10 mouse cellular contexts compared by ENCODE assay signal in genomic region chr3:70500991-70501961, GRCm38 (mm10).
DNase-seq lines count a peak whose midpoint lies in the region; ATAC-seq and TF ChIP-seq lines count a peak whose summit lies in the region.
"Had no signal": no experiment of that assay in that cellular context is flagged by ENCODE, and none has a peak within 500 bp of the region (broad histone marks: within the 10 kb centered on the region; RNA-seq: fewer than 3 reads in every experiment).

No protein-coding gene starts in this region.

- no peak overlapping the region for H3K4me3 ChIP-seq in lung, adult 2 months (replicated peaks; ENCODE audit: extremely low read depth, low read depth, low read length)
- H3K4me3 ChIP-seq in hindbrain, embryonic 11.5 days (ENCODE audit: low read depth, low read length): no peak overlapping the region
- H3K4me3 ChIP-seq: erythroblast, embryonic 14.5 days had no signal

- H3K27me3 ChIP-seq in hindbrain, embryonic 11.5 days (ENCODE audit: control insufficient read depth, insufficient read depth, low read length): no peaks in the 10 kb centered on the region

- no peak overlapping the region for H3K27ac ChIP-seq in hindbrain, embryonic 11.5 days (ENCODE audit: low read depth, low read length)
- H3K27ac ChIP-seq: liver, embryonic 14.5 days had no signal

- TF ChIP-seq POLR2A in lung, adult 2 months (IDR thresholded peaks at IDR 0.05; ENCODE audit: borderline replicate concordance, extremely low read depth, low read depth, low read length): no peak

- WGBS in lung, adult 2 months: 65% methylated on average over 9 of the region's 9 CpGs
- 59% methylated on average over 9 of the region's 9 CpGs for WGBS in hindbrain, embryonic 11.5 days

- no peak for DNase-seq in frontal cortex, postnatal 14 days (ENCODE audit: low spot score in 2 of 2)
- peak; percentile 1 for DNase-seq in lung, postnatal 36 days
- DNase-seq in lung, adult 2 months: no peak
- peak; percentile 14 for DNase-seq in hindbrain, embryonic 11.5 days (ENCODE audit: low spot score)
- DNase-seq in retina, postnatal 1 day: peak; percentile 40
- DNase-seq in frontal cortex, postnatal 36 days (ENCODE audit: low spot score in 2 of 2): no peak
- DNase-seq in T-cell, adult 2 months (ENCODE audit: low spot score): no peak

- no peaks in the 10 kb centered on the region for H3K36me3 ChIP-seq in hindbrain, embryonic 11.5 days (ENCODE audit: control insufficient read depth, insufficient read depth, low read length)

- H3K9me3 ChIP-seq in hindbrain, embryonic 11.5 days (ENCODE audit: control insufficient read depth, low read length): no peaks in the 10 kb centered on the region

- no peak for TF ChIP-seq CTCF in lung, adult 2 months (IDR thresholded peaks at IDR 0.05; ENCODE audit: insufficient read depth, low read length)

- no peak overlapping the region for H3K9ac ChIP-seq in hindbrain, embryonic 11.5 days (ENCODE audit: low read depth, low read length)
- H3K9ac ChIP-seq: liver, embryonic 14.5 days had no signal

- no peaks in the 10 kb centered on the region for H3K4me1 ChIP-seq in lung, adult 2 months (ENCODE audit: control insufficient read depth, insufficient read depth, low read length)
- no peaks in the 10 kb centered on the region; the same call in 1 of the 2 replicates for H3K4me1 ChIP-seq in hindbrain, embryonic 11.5 days (replicated peaks; ENCODE audit: control insufficient read depth, insufficient read depth, low read length)

- ATAC-seq in frontal cortex, adult (ENCODE audit: low TSS enrichment): peak; percentile 57; the same call in 1 of the 2 replicates
- ATAC-seq in hindbrain, embryonic 11.5 days (ENCODE audit: low FRiP score): no peak

- H3K4me2 ChIP-seq in hindbrain, embryonic 11.5 days (replicated peaks; ENCODE audit: low read depth, low read length): no peak overlapping the region

Comparison
In these comparisons a context has a peak if more than half of its experiments do, and no peak if none do; other contexts are left out.
1. DNase-seq: peak in lung, postnatal 36 days (single experiment), hindbrain, embryonic 11.5 days (single experiment) and retina, postnatal 1 day (single experiment); none in frontal cortex, postnatal 14 days (0 of 2), lung, adult 2 months (single experiment), frontal cortex, postnatal 36 days (0 of 2) and T-cell, adult 2 months (single experiment).